Mouse (Mus musculus) common myeloid progenitor, adult 5-6 weeks (primary cell): Measurements from ENCODE around the gene Adamts1. TPM values are rescaled to one million over a fixed set of nuclear protein-coding genes. Genes with fewer than 3 reads are reported as not detected.

ENCODE experiments used
- ATAC-seq: replicated peaks from 2 replicates; pipeline ENCODE4 v1.8.0; 2016; ENCODE audit warnings: low read depth, mild to moderate bottlenecking, moderate TSS enrichment, inconsistent platforms; ENCODE audit not compliant: poor library complexity, severe bottlenecking
- total RNA-seq: library from RNA; stranded (forward); fragments of 200-1000, 187-1606 nt; gene quantifications from 2 replicates; pipeline ENCODE4 v1.2.3, GENCODE M21; 2017

Adamts1 gene
- total RNA-seq, 1 experiment from 2014 or later, result 0.41 TPM

- no peak for ATAC-seq
These were observed 30.6 kb downstream of the Adamts1 start for GRCm38 (mm10) chr16:85772272-85772671.

DNA sequence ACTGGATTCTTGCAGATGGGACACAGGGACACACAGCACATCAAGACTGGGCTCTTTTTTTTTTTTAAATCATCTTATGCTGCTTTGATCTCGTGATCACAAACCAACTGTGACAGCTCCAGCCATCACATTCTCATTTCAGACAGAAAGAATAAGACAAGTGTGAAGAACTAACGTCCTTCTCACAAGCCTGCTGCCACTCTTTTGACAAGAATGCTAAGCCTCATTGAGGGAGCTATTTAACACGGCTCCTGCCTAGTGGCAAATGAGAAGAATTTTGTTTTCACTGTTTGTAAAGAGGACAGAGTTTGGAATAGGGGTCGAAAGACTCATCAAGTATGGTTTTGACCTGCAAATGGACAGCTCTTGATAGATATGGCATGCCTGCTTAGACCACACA is 35.6 kb downstream of the Adamts1 start:
- no peak for ATAC-seq

DNA sequence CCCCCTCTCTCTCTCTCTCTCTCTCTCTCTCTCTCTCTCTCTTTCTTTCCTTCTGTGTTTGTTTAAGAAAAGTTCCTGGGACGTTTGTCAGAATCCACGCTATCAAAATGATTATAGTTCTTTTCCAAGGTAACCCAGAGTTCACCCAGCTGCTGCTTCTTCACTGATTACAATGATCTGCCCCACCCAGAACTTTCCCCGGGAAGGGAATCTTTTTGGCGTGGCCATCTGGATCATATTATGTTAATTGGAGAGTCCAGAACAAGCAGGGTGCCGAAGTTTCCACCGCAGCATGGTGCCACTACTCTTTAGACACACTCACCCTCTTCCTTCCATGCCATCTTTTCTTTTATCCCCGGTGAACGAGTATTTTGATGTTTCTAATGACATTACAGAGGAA is 37.2 kb downstream of the Adamts1 start:
- ATAC-seq, result no peak

DNA sequence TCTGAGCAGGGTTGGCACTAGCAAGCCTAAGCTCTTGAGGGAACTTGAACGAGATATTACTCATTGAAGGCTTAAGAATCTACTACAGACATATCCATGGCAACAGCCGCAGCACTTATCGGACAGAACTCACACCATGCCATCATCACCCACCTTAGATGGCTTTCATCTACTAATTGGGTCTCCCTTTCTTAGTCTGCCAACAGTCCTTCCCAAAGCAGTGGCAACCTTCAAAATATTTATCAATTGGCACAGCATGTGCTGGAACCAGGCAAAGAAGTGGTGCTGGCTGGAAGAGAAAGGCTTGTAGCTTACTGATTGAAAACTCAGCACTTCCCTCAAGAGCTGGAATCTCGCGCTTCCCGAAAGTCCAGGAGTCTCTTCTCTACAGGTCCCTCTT is 37.7 kb downstream of the Adamts1 start:
- no peak for ATAC-seq

DNA sequence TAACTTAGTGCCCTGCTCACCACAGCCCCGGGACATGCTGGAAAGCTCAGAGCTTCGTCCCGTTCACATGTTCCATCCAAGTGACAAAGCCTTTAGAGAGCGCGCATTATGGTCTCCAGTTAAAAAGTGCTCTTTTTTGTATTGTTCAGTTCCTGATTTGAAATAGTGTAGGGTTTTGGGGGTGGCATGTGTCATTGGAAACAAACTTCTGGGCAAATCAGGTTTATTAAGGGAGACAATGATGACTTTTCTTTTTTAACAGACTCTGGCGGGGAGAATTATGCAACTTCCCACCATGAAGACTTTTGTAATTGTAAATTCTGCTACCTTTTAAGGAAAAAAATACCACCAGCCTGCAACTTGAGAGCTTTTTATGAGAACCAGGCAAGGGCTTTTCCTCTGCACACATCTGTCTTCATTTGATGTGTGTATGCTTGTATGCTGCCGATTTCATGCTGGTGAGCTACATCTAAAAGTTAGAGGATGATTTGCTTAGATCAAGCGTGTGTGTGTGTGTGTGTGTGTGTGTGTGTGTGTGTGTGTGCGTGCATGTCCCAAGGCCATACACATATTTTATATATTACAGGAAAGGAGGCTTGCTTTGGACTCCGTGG is 40.8 kb downstream of the Adamts1 start:
- no peak for ATAC-seq

- ATAC-seq, result no peak
These were observed 41.8 kb downstream of the Adamts1 start for GRCm38 (mm10) chr16:85760961-85761580.

- ATAC-seq, result no peak
These were observed 46.7 kb downstream of the Adamts1 start for GRCm38 (mm10) chr16:85756101-85756819.

GRCm38 (mm10) chr16:85749335-85749734 is 53.6 kb downstream of the Adamts1 start:
- ATAC-seq, result no peak

- ATAC-seq, result no peak
These were observed 55.1 kb downstream of the Adamts1 start for GRCm38 (mm10) chr16:85747589-85748360.

DNA sequence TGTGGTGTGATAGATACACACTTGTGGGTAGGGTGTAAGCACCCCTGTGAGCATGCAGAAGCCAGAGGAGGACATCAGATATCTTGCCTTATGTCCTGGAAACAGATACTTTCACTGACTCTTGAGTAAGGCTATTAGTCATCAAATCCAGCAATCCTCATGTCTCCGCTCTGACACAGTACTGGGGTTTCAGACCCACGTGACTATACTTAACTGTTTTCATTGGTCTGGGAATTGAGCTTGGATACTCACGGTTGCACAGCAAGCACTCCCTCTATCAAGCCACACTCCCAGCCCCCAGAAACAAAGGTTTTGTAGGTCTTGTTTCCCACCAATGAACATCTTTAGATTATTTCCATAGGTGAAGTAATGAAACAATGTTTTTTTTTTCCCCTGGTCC is 56.5 kb downstream of the Adamts1 start:
- no peak for ATAC-seq

Other genes starting within 250 kb of the Adamts1 start
- 0.82 and 1.2 TPM in 2 replicates for gene Cyyr1, start 249.7 kb downstream of the Adamts1 start, total RNA-seq
- not detected in 2 replicates for gene Adamts5, start 98.7 kb upstream of the Adamts1 start, total RNA-seq